Mouse (Mus musculus) liver, embryonic 12.5 days (tissue): ENCODE data around the gene Plxna4. TPM values are rescaled to one million over a fixed set of nuclear protein-coding genes. Genes with fewer than 3 reads are reported as not detected.

Source experiments
- ATAC-seq: fragments of 200-750 bp; cut with Nextera tagmentation; 2 replicates; pipeline ENCODE4 v1.8.0; 2017; ENCODE audit warnings: moderate number of reproducible peaks, mild to moderate bottlenecking, moderate library complexity
- H3K27ac ChIP-seq: fragments of 300-500 bp; sonication (generic); 2 replicates; pipeline ENCODE4 v1.5.1; 2016; ENCODE audit warnings: mild to moderate bottlenecking
- H3K27me3 ChIP-seq: fragments of 300-500 bp; sonication (generic); replicated peaks from 2 replicates; pipeline ENCODE4 v1.6.1; 2016; ENCODE audit warnings: mild to moderate bottlenecking, moderate library complexity
- H3K36me3 ChIP-seq: fragments of 300-500 bp; sonication (generic); 2 replicates; pipeline ENCODE4 v1.6.1; 2016; ENCODE audit warnings: mild to moderate bottlenecking, moderate library complexity
- H3K4me1 ChIP-seq: fragments of 300-500 bp; sonication (generic); 2 replicates; pipeline ENCODE4 v1.6.1; 2016
- H3K4me2 ChIP-seq: fragments of 300-500 bp; sonication (generic); 2 replicates; pipeline ENCODE4 v1.6.1; 2016; ENCODE audit warnings: mild to moderate bottlenecking, moderate library complexity
- H3K4me3 ChIP-seq: fragments of 300-500 bp; sonication (generic); 2 replicates; pipeline ENCODE4 v1.5.1; 2016; ENCODE audit warnings: mild to moderate bottlenecking, moderate library complexity
- H3K9ac ChIP-seq: fragments of 300-500 bp; sonication (generic); 2 replicates; pipeline ENCODE4 v1.6.1; 2016; ENCODE audit warnings: mild to moderate bottlenecking, moderate library complexity
- H3K9me3 ChIP-seq: fragments of 300-500 bp; sonication (generic); replicated peaks from 2 replicates; pipeline ENCODE4 v1.6.1; 2016; ENCODE audit warnings: mild to moderate bottlenecking, moderate library complexity
- WGBS: fragments of 180-500 bp; shearing (Covaris S2); methylation state at CpG from one replicate; pipeline ENCODE4 v1.1.7; 2016; ENCODE audit not compliant: insufficient replicate concordance; 5-methylcytosine and 5-hydroxymethylcytosine counted together
- polyA plus RNA-seq: library from polyadenylated mRNA; unstranded; fragments of >200 nt; fragmentation: Nextera tagmentation; extraction: Ambion mirVana; gene quantifications from 2 replicates; pipeline ENCODE4 v1.2.1, GENCODE M21; 2016

The Plxna4 gene
- polyA plus RNA-seq, 1 experiment from 2014 or later = 0.79 TPM

GRCm38 (mm10) chr6:32533962-32534740 is 53.8 kb downstream of the Plxna4 start:
- no peaks in the 10 kb centered on the region for H3K9me3 ChIP-seq
- no peaks in the 10 kb centered on the region for H3K36me3 ChIP-seq
- H3K27ac ChIP-seq = peak overlapping the region; percentile 92
- peak; percentile 98 for ATAC-seq
- 29% methylated on average over 3 of the region's 3 CpGs for WGBS
- peaks cover 31% of the 10 kb centered on the region for H3K4me1 ChIP-seq
- H3K9ac ChIP-seq = 0 out of 2 replicates have a peak overlapping the region, but pooled peaks have one; percentile 22
- H3K27me3 ChIP-seq = peaks cover 20% of the 10 kb centered on the region
- H3K4me3 ChIP-seq = no peak overlapping the region
- H3K4me2 ChIP-seq = peak overlapping the region; percentile 60

- Histone ChIP-seq H3K4me2 (no peak overlapping the region), H3K9ac (no peak overlapping the region), H3K4me3 (no peak overlapping the region), H3K4me1 (peaks cover 8% of the 10 kb centered on the region), H3K27me3 (no peaks in the 10 kb centered on the region; the same call in 1 of the 2 replicates), H3K27ac (no peak overlapping the region), H3K36me3 (no peaks in the 10 kb centered on the region), H3K9me3 (no peaks in the 10 kb centered on the region)
- ATAC-seq = no peak
- WGBS = 42% methylated on average over 8 of the region's 8 CpGs
Observed at GRCm38 (mm10) chr6:32528081-32528570, 59.9 kb downstream of the Plxna4 start.

GRCm38 (mm10) chr6:32527518-32527917 is 60.5 kb downstream of the Plxna4 start:
- Histone ChIP-seq H3K4me1 (peaks cover 2% of the 10 kb centered on the region), H3K36me3 (no peaks in the 10 kb centered on the region), H3K9ac (no peak overlapping the region), H3K27ac (no peak overlapping the region), H3K27me3 (no peaks in the 10 kb centered on the region; the same call in 1 of the 2 replicates), H3K4me2 (no peak overlapping the region), H3K9me3 (no peaks in the 10 kb centered on the region), H3K4me3 (no peak overlapping the region)
- WGBS = 77% methylated on average over 7 of the region's 7 CpGs
- no peak for ATAC-seq

- ATAC-seq = no peak
- Histone ChIP-seq H3K36me3 (no peaks in the 10 kb centered on the region), H3K27me3 (no peaks in the 10 kb centered on the region), H3K4me2 (no peak overlapping the region), H3K9ac (no peak overlapping the region), H3K4me3 (no peak overlapping the region), H3K4me1 (no peaks in the 10 kb centered on the region; the same call in 1 of the 2 replicates), H3K27ac (no peak overlapping the region), H3K9me3 (no peaks in the 10 kb centered on the region)
- WGBS = 64% methylated on average over 5 of the region's 5 CpGs
Observed at GRCm38 (mm10) chr6:32526762-32527161, 61.2 kb downstream of the Plxna4 start.

- Histone ChIP-seq H3K27me3 (no peaks in the 10 kb centered on the region), H3K4me2 (no peak overlapping the region), H3K9me3 (no peaks in the 10 kb centered on the region), H3K4me3 (no peak overlapping the region), H3K27ac (no peak overlapping the region), H3K4me1 (no peaks in the 10 kb centered on the region), H3K36me3 (no peaks in the 10 kb centered on the region), H3K9ac (no peak overlapping the region)
- WGBS = 60% methylated on average over 4 of the region's 4 CpGs
- ATAC-seq = no peak
Observed at GRCm38 (mm10) chr6:32520097-32520496, 67.9 kb downstream of the Plxna4 start.

- no peaks in the 10 kb centered on the region for H3K36me3 ChIP-seq
- H3K4me2 ChIP-seq = no peak overlapping the region
- no peaks in the 10 kb centered on the region for H3K9me3 ChIP-seq
- no peak for ATAC-seq
- no peak overlapping the region for H3K4me3 ChIP-seq
- no peaks in the 10 kb centered on the region for H3K27me3 ChIP-seq
- no peak overlapping the region for H3K9ac ChIP-seq
- no peaks in the 10 kb centered on the region for H3K4me1 ChIP-seq
- WGBS = 71% methylated on average over 3 of the region's 3 CpGs
- no peak overlapping the region for H3K27ac ChIP-seq
Observed at GRCm38 (mm10) chr6:32518617-32519016, 69.4 kb downstream of the Plxna4 start.

GRCm38 (mm10) chr6:32514096-32514495 is 73.9 kb downstream of the Plxna4 start:
- 68% methylated on average over 6 of the region's 6 CpGs for WGBS

GRCm38 (mm10) chr6:32512010-32512409 is 76.0 kb downstream of the Plxna4 start:
- H3K4me1 ChIP-seq = no peaks in the 10 kb centered on the region
- H3K36me3 ChIP-seq = no peaks in the 10 kb centered on the region
- no peak overlapping the region for H3K4me2 ChIP-seq
- H3K27ac ChIP-seq = no peak overlapping the region
- no peak overlapping the region for H3K4me3 ChIP-seq
- H3K9me3 ChIP-seq = no peaks in the 10 kb centered on the region
- H3K9ac ChIP-seq = no peak overlapping the region
- no peak for ATAC-seq
- 27% methylated on average over 1 of the region's 1 CpGs for WGBS
- H3K27me3 ChIP-seq = no peaks in the 10 kb centered on the region; the same call in 1 of the 2 replicates

More at GRCm38 (mm10) chr6:32514096-32514495, 73.9 kb downstream of the Plxna4 start:
- no peak for ATAC-seq
- no peak overlapping the region for H3K4me3 ChIP-seq
- no peak overlapping the region for H3K9ac ChIP-seq
- H3K4me1 ChIP-seq = no peaks in the 10 kb centered on the region
- H3K9me3 ChIP-seq = no peaks in the 10 kb centered on the region
- H3K27ac ChIP-seq = no peak overlapping the region
- no peak overlapping the region for H3K4me2 ChIP-seq
- no peaks in the 10 kb centered on the region for H3K36me3 ChIP-seq
- H3K27me3 ChIP-seq = no peaks in the 10 kb centered on the region

- Histone ChIP-seq H3K27me3 (no peaks in the 10 kb centered on the region; the same call in 1 of the 2 replicates), H3K36me3 (no peaks in the 10 kb centered on the region), H3K9ac (no peak overlapping the region), H3K4me3 (no peak overlapping the region), H3K4me2 (no peak overlapping the region), H3K9me3 (no peaks in the 10 kb centered on the region), H3K4me1 (no peaks in the 10 kb centered on the region), H3K27ac (0 out of 2 replicates have a peak overlapping the region, but pooled peaks have one; percentile 60)
- 25% methylated on average over 7 of the region's 7 CpGs for WGBS
- ATAC-seq = peak; percentile 30; the same call in 1 of the 2 replicates
Observed at GRCm38 (mm10) chr6:32510924-32511323, 77.1 kb downstream of the Plxna4 start.

GRCm38 (mm10) chr6:32510491-32510890 is 77.5 kb downstream of the Plxna4 start:
- no peak overlapping the region for H3K27ac ChIP-seq
- ATAC-seq = no peak

GRCm38 (mm10) chr6:32509046-32509445 is 78.9 kb downstream of the Plxna4 start:
- Histone ChIP-seq H3K9me3 (no peaks in the 10 kb centered on the region), H3K4me2 (no peak overlapping the region), H3K27me3 (no peaks in the 10 kb centered on the region; the same call in 1 of the 2 replicates), H3K4me3 (no peak overlapping the region), H3K9ac (no peak overlapping the region), H3K4me1 (no peaks in the 10 kb centered on the region), H3K36me3 (no peaks in the 10 kb centered on the region), H3K27ac (no peak overlapping the region)
- WGBS = 73% methylated on average over 9 of the region's 9 CpGs
- ATAC-seq = no peak

More at GRCm38 (mm10) chr6:32510491-32510890, 77.5 kb downstream of the Plxna4 start:
- no peaks in the 10 kb centered on the region for H3K4me1 ChIP-seq
- H3K4me3 ChIP-seq = no peak overlapping the region
- H3K4me2 ChIP-seq = no peak overlapping the region
- no peaks in the 10 kb centered on the region; the same call in 1 of the 2 replicates for H3K27me3 ChIP-seq
- H3K9me3 ChIP-seq = no peaks in the 10 kb centered on the region
- H3K9ac ChIP-seq = no peak overlapping the region
- H3K36me3 ChIP-seq = no peaks in the 10 kb centered on the region
- 67% methylated on average over 1 of the region's 1 CpGs for WGBS

- H3K27ac ChIP-seq = no peak overlapping the region
- H3K27me3 ChIP-seq = no peaks in the 10 kb centered on the region; the same call in 1 of the 2 replicates
- ATAC-seq = no peak
- WGBS = 83% methylated on average over 5 of the region's 5 CpGs
- no peak overlapping the region for H3K9ac ChIP-seq
- H3K4me3 ChIP-seq = no peak overlapping the region
- H3K9me3 ChIP-seq = no peaks in the 10 kb centered on the region
- no peak overlapping the region for H3K4me2 ChIP-seq
- H3K4me1 ChIP-seq = no peaks in the 10 kb centered on the region
- no peaks in the 10 kb centered on the region for H3K36me3 ChIP-seq
Observed at GRCm38 (mm10) chr6:32504963-32505362, 83.0 kb downstream of the Plxna4 start.
